Mouse (Mus musculus) right cerebral cortex, postnatal 36 days (tissue): Measurements from ENCODE around the gene Jak1.

ENCODE experiments used
- DNase-seq, 2 experiments: peaks; one replicate each; pipeline ENCODE4 v3.0.0; 2022; ENCODE audit warnings: low spot score in 2 of 2, mixed read lengths in 1 of 2

Gene Jak1

DNA sequence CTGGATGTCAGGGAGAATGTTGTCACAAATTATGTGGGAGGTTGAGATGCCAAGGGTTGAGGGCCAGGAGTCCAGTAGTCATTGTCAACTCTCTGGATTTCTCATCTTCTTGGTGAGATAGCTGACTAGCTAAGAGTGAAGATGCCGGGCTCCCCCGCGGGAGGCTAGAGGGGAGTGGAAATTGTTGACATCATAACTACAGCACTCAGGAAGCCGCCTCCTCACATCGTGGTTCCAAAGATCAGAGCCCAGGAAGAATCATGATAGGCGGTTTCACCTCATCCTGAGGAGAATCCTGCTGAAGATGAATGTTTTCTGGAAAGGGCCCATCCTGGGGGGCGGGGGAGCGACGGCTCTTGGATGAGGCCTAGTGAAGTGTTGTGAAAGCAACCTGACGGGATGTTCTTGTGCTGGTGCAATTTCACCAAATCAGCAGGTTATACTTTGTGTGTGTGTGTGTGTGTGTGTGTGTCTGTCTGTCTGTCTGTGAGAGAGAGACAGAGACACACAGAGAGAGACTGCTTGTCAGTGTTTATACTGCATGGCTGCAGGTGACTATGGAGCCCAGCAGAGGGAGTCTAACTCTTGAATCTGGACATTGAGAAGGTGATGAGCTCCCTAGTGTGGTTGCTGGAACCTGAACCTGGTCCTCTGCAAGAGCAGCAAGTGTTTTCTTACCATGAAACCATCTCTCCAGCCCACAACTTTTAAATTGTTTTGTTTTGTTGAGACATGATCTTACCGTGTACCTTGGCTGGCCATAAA lies 118.0 kb downstream of the Jak1 start:
- DNase-seq, result no peak

- DNase-seq, result peak; percentile 71 to 72
Observed at GRCm38 (mm10) chr4:101146047-101146745, 118.9 kb downstream of the Jak1 start.

DNA sequence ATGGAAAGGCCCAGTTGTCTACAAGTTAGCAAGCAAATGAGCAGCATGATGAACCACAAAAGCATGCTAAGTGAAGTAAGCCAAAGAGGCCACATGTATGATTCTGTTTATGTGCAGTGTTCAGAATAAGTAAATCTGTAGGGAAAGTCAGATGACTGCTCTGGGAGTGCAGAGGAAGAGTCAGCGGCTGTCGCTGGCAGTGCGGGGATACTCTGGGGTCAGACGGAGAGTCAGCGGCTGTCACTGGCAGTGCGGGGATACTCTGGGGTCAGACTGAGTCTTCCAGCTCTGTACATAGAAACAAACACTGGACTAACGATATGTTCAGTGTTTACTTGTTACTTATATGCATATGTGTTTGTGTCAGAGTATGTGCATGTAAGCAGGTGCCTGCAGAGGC lies 120.3 kb downstream of the Jak1 start:
- DNase-seq, result no peak

GRCm38 (mm10) chr4:101144361-101144760 lies 120.7 kb downstream of the Jak1 start:
- no peak for DNase-seq

- no peak for DNase-seq
Observed at GRCm38 (mm10) chr4:101143901-101144300, 121.2 kb downstream of the Jak1 start.

GRCm38 (mm10) chr4:101141768-101142167 lies 123.3 kb downstream of the Jak1 start:
- DNase-seq, result no peak

GRCm38 (mm10) chr4:101137975-101138374 lies 127.1 kb downstream of the Jak1 start:
- DNase-seq, result no peak

DNA sequence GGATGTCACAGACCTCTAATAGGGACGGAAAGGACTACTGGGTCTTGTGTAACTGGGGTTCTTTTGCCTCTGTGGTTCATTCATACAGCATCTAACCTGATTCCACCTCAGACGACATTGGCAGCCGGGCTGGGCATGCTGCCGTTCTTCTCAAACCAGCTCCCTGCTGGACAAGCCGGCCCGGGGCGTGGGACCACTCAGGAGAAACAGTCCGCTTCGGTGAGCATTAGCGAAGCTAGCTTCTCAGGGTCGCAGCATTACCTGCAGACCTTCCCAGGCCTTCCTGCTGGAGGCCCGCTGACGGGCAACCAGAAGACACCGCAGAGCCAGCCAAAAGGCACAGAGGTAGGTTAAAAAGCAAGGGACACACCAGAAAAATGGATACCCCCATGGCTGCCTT lies 129.2 kb downstream of the Jak1 start:
- no peak for DNase-seq

GRCm38 (mm10) chr4:101135013-101135412 lies 130.1 kb downstream of the Jak1 start:
- no peak for DNase-seq

GRCm38 (mm10) chr4:101121002-101121401 lies 144.1 kb downstream of the Jak1 start:
- DNase-seq, result no peak

DNA sequence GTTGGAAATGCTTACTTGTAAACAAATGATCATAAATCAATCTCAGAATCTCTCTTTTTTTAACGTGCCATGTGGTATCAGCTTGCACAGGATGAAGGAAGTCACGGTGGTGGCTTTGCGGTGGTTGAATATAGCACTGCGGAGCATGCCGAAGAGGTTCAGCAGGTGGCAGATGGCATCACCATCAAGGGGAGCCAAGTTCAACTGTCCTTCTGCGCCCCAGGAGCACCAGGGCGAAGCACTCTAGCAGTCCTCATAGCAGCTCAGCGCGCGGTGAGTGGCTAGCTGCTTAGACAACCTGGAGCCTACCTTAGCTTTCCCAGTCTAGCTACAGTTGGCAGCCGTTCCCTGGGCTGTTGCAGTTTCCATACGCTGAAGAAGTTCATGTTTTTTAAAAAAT lies 158.0 kb downstream of the Jak1 start:
- no peak for DNase-seq
